Mouse (Mus musculus): ENCODE results near the gene Olfr651.
"Not testable (repeated sequence)": the region's sequence is repeated elsewhere in the genome, so short reads cannot be mapped to it uniquely, and the experiment has no call there.

The Olfr651 gene

DNA sequence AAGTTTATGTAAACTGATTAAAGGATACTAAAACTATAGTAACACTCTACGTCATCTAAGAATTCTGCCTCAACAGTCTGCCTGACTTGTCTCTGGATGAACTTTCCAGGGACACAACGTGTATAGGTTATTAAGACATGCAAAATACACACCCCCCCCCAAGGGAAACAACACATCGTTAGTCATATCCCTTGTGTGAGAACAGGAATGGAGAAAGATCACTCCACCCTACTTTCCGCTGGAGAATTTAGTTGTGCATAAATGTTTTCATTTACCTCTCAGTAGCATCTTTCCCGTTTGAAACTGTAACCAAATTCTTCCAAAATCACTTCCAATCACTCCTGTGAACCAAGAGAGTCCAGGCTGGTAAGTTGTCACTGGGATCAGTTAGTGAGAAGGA is at the start of gene Olfr651:
Gene Olfr651, plus strand, starts transcription at position 301 of the 400 bp plus-strand sequence.
- DNase-seq (ENCODE audit: inconsistent ontology term): no peak

DNA sequence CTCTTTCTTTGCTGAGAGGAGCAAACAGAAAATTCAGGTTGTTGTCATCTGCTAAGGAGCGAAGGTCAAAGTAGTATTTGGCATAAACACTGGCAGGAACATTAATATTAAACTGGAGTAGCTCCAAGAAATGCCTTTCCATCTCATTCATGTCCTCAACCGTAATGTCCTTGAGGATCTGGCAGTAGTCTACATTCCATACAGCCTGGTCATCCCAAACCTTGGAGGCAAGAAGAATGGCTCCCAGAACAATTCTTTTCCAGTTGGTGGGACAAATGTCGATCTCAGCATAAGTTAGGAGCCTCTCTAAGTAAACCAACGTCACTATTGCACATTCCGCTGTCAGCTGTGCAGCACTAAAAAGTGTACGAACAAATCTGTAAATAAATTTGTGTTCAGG is 48.7 kb upstream of the Olfr651 start:
- DNase-seq (ENCODE audit: inconsistent ontology term): not testable (repeated sequence)

DNA sequence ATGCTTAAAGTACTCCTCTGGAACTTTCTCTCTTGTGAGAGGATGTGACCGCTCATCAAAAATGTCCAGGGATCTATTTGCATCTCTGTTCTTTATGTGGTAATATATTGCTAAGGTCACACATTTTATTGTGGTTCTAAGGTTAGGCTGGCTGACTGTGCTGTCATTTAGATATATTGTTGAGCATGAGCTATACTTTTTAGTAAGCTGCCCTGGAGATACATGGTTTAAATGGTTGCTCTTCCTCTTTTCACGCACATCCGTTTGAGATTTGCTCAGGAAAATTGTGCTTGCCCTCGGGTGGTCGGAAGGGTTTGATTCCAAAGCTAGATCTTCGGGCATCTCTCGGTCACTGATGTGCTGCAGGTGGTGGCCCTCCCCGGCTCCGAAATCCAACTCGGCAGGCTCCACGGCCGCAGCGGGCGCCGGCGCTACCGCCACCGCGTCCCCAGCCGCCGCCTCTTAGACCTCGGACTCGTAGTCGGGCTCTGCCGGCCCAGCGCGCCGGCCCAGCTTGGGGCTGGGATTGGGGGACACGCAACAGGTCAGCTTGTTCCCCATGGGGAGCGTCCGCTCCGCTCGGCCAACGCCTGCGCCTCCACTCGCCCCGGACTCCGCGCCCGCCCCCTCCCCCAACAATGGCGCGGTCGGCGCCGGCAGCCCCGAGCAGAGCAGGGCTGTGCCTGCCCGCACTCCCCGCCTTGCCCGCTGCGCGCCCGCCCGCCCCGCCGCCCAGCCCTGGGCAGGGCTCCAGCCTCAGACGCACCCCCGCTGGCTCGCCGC is 48.2 kb upstream of the Olfr651 start:
- DNase-seq (ENCODE audit: inconsistent ontology term): peak; percentile 81

DNA sequence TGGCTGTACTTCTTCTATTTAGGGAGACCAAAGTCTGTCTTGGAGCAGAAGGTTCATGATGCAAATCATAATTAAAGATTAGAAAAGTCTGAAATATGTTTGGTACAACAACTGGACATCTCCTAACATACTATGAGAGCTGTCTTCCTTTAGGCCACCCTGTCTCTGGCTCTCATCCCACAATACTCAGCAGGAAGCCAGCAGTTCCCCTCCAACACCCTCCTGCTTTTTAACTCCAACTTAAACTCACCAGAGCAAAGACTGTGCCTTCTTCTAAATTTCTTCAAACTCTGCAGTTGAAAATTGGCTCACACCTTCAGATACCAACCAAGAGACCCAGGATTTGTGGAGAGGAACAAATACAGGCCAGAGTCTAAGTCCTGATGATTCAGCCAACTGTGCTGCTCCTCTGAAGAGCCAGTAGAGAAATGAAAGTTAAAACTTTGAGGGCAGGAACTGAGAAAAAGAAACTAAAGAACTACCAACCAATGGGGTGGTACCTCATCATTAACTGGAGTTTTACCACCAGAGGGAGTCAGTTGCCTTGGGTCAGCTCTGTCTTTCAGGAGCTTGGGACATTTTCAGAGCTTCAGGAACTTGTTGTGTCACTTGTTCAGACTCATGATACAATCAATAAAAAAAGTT is 42.4 kb upstream of the Olfr651 start, which contains the start of gene Trim30d:
Gene Trim30d, minus strand, starts transcription at position 429 of the 645 bp plus-strand sequence.
- DNase-seq (ENCODE audit: inconsistent ontology term): peak; percentile 71

DNA sequence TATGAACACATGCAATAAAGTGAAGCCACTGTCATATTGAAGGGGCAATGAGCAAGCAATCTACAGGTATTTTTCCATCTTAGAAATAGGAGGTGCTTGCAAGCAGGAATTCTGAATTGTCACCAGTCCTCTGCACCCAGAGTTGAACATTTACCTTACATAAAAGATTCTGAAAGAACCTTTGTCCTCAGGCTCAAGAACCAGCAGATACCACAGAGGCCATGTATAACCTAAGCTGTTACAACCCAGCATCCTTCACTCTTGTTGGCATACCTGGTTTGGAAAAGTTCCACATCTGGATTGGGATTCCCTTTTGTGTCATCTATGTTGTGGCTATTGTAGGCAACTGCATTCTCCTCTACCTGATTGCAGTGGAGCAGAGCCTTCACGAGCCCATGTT is 2.8 kb downstream of the Olfr651 start:
- DNase-seq (ENCODE audit: inconsistent ontology term): no peak

DNA sequence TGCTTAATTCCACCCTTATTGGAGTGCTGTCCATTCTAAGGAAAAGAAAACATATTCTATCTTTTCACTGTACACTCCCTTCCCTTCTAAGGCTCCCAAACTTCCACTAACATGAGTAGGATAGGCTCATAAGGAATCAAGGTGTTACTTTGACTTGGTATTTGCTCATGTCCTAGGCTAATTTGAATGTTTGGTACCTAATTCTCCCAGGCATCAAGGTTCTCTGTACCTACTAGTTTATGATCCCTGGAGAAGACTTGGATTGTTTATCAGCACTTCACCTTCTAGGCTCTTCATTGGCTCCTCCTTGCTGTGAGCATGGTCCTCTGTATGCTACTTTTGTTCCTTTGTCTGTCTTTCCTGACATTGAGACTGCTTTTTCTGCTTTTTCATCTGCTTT is 10.7 kb downstream of the Olfr651 start, which contains the start of gene Olfr652:
Gene Olfr652, plus strand, starts transcription at position 301 of the 400 bp plus-strand sequence.
- no peak for DNase-seq (ENCODE audit: inconsistent ontology term)

DNA sequence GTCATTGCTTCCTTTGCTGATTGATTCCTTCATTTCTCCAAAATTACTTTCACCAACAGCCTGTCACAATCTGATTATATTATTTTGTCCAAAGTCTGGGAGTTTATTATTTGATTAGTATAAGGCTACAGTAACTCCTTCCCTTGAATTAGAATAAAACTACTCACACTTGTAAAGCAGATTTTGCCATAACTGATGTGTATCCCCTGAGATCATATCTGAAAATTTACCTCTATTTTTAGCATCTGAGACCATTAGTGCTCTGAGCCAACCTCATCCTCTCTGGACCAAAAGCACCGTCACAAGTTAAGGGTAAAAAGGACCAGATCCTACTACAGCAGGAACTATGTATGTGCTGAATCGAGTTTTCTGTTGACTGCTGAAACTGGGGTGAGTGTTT is 27.1 kb downstream of the Olfr651 start, which contains the start of gene Olfr653:
Gene Olfr653, plus strand, starts transcription at position 301 of the 400 bp plus-strand sequence.
- DNase-seq (ENCODE audit: inconsistent ontology term): no peak

DNA sequence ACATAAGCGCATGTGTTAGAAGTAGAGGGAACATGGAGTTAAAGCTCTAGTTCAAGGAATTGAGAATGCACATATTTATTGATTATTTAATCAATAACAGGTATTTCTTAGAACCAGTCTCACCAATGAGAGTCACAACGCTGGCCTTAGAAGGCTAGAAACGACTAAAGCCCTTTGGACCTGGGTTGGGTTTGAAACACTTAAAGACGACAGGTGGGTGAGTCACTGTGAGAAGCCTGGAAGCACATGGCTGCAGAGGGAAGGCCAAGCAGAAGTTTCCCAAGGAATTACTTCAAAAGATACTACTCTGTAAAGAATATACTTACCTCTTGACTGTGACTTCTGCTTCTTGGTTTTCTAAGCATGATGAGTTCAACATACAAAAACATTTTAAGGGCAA is 30.9 kb downstream of the Olfr651 start:
- no peak for DNase-seq (ENCODE audit: inconsistent ontology term)

DNA sequence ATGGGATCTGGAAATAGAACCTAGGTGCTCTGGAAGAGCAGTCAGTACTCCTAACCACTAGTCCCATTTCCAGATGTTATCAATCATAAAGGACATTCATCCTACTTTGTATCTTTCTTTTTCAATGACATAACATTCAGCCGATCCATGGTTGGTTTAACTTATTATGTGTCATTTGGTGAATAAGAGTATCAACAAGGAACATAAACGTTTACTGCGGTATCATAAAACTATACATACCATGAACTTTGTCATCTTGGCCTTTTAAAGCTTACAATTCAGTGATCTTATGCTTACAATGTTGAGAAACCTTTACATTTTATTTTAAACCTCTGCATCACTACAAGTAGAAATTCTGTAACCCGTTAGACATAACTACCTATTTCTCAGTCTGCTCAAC is 31.5 kb downstream of the Olfr651 start:
- no peak for DNase-seq (ENCODE audit: inconsistent ontology term)

DNA sequence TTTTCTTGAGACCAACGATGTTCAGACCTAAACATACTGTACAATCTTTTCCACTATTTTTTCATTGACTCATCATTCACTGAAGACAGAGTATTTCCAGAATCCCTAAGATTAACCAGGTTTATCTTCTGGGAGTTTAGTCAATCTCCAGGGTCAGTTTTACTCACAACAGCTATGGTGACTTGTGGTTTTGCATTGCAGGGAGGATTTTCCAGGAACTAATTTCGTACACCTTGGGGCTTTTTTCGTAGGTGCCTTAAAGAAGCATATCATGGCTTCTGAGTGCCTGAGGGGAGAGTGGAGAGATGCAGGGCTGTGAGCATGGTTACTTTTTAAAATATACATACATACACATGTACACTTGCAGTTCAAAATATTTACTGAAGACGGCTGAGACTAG is 36.8 kb downstream of the Olfr651 start, which contains the start of gene Olfr654:
Gene Olfr654, plus strand, starts transcription at position 301 of the 400 bp plus-strand sequence.
- DNase-seq (ENCODE audit: inconsistent ontology term): no peak

DNA sequence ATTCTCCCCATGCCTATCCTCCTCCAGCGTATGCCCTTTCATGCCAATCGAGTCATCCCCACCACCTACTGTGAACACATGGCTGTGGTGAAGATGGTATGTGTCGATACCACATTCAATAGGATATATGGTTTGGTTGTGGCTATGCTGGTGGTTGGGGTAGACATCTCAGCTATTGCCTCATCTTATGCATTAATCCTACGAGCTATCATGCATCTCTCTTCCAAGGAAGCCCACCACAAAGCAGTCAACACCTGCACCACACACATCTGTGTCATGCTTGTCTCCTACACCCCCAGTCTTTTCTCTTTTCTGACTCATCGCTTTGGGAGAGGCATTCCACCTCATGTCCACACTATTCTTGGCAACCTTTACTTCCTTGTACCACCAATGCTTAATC is 38.3 kb downstream of the Olfr651 start:
- DNase-seq (ENCODE audit: inconsistent ontology term): peak; percentile 2

DNA sequence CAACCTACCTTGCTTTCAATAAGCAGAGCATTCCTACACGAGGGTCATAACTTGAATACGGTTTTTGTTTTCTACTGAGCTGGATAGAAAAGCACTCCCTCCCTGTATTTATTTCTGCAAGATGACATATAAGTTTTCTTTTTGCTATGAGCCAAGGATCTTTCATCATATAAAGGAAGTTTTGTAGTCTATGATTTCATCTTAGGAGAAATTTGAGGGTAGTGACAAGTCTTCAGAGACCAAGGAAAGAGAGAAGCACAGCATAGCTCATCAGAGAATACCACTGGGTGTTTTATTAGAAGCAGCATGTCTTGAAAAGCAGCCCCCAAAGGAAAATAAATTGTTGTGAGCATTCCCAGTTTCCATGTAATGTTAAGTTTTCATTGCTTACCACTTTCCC is 51.7 kb downstream of the Olfr651 start, which contains the start of gene Olfr655:
Gene Olfr655, minus strand, starts transcription at position 101 of the 400 bp plus-strand sequence.
- DNase-seq (ENCODE audit: inconsistent ontology term): no peak

DNA sequence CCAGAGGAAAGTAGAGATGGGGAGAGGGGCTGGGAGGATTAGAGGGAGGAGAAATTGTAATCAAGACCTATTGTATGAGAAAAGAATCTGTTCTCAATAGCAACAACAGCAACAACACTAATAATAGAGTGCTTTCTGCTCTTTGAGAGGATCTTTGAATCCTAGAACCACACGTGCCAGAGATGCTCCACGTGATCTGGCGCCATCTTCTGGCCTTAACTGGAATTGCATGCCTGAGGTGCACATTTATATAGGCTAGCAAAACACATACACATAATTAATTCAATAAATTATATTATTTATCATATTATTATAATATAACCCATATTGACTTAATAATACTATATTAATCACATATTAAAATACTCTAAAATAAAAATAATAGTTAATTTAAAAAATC is 53.2 kb downstream of the Olfr651 start:
- no peak for DNase-seq (ENCODE audit: inconsistent ontology term)

Data from Muller cell, postnatal 12 days (primary cell).